Mouse (Mus musculus): ENCODE data around the gene Nyap1.

Nyap1 gene

GRCm38 (mm10) chr5:137745214-137746171 lies 4.1 kb upstream of the Nyap1 start, which contains the start of gene Tsc22d4:
TSS of gene Tsc22d4 (plus strand) at chr5:137745730.
- DNase-seq (ENCODE audit: low read depth), result peak; percentile 94

GRCm38 (mm10) chr5:137744197-137744596 lies 2.8 kb upstream of the Nyap1 start:
- DNase-seq (ENCODE audit: low read depth), result no peak

- DNase-seq (ENCODE audit: low read depth), result no peak
Observed at GRCm38 (mm10) chr5:137742836-137743235, 1.4 kb upstream of the Nyap1 start.

- no peak for DNase-seq (ENCODE audit: low read depth)
Observed at GRCm38 (mm10) chr5:137742048-137742447, 641 bp upstream of the Nyap1 start.

- DNase-seq (ENCODE audit: low read depth), result no peak
Observed at GRCm38 (mm10) chr5:137740506-137740905, 901 bp downstream of the Nyap1 start.

- DNase-seq (ENCODE audit: low read depth), result no peak
Observed at GRCm38 (mm10) chr5:137739471-137739870, 1.9 kb downstream of the Nyap1 start.

- peak; percentile 48 for DNase-seq (ENCODE audit: low read depth)
Observed at GRCm38 (mm10) chr5:137738516-137738915, 2.9 kb downstream of the Nyap1 start.

- DNase-seq (ENCODE audit: low read depth), result no peak
Observed at GRCm38 (mm10) chr5:137737400-137737940, 3.9 kb downstream of the Nyap1 start.

GRCm38 (mm10) chr5:137734289-137735061 lies 6.9 kb downstream of the Nyap1 start:
- no peak for DNase-seq (ENCODE audit: low read depth)

- no peak for DNase-seq (ENCODE audit: low read depth)
Observed at GRCm38 (mm10) chr5:137733638-137734288, 7.6 kb downstream of the Nyap1 start.

- DNase-seq (ENCODE audit: low read depth), result no peak
Observed at GRCm38 (mm10) chr5:137726767-137727166, 14.6 kb downstream of the Nyap1 start.

- no peak for DNase-seq (ENCODE audit: low read depth)
Observed at GRCm38 (mm10) chr5:137723840-137724239, 17.6 kb downstream of the Nyap1 start.

- peak; percentile 51 for DNase-seq (ENCODE audit: low read depth)
Observed at GRCm38 (mm10) chr5:137720558-137721164, 20.7 kb downstream of the Nyap1 start.

- DNase-seq (ENCODE audit: low read depth), result no peak
Observed at GRCm38 (mm10) chr5:137719088-137719487, 22.3 kb downstream of the Nyap1 start.

GRCm38 (mm10) chr5:137718020-137718790 lies 23.2 kb downstream of the Nyap1 start:
- DNase-seq (ENCODE audit: low read depth), result peak; percentile 78

GRCm38 (mm10) chr5:137715685-137716084 lies 25.7 kb downstream of the Nyap1 start:
- no peak for DNase-seq (ENCODE audit: low read depth)

GRCm38 (mm10) chr5:137713454-137713853 lies 28.0 kb downstream of the Nyap1 start:
- DNase-seq (ENCODE audit: low read depth), result no peak

- DNase-seq (ENCODE audit: low read depth), result peak; percentile 94
Observed at GRCm38 (mm10) chr5:137706913-137707633, 34.3 kb downstream of the Nyap1 start.

- peak; percentile 60 for DNase-seq (ENCODE audit: low read depth)
Observed at GRCm38 (mm10) chr5:137705242-137705641, 36.2 kb downstream of the Nyap1 start.

GRCm38 (mm10) chr5:137699850-137700249 lies 41.6 kb downstream of the Nyap1 start:
- no peak for DNase-seq (ENCODE audit: low read depth)
